Mouse (Mus musculus) limb, embryonic 13.5 days (tissue): ENCODE measurements around the gene Lrig2. TPM values are rescaled to one million over a fixed set of nuclear protein-coding genes. Genes with fewer than 3 reads are reported as not detected.

Experiments
- ATAC-seq: fragments of 200-750 bp; cut with Nextera tagmentation; 2 replicates; pipeline ENCODE4 v1.8.0; 2017; ENCODE audit warnings: low read depth, moderate number of reproducible peaks, moderate TSS enrichment; ENCODE audit not compliant: low FRiP score
- H3K27ac ChIP-seq: fragments of 300-500 bp; sonication (generic); 2 replicates; pipeline ENCODE4 v1.5.1; 2015; ENCODE audit warnings: inconsistent platforms, mild to moderate bottlenecking, moderate library complexity
- H3K27me3 ChIP-seq: fragments of 300-500 bp; sonication (generic); 2 replicates; pipeline ENCODE4 v1.6.1; 2015; ENCODE audit warnings: mild to moderate bottlenecking, inconsistent platforms
- H3K36me3 ChIP-seq: fragments of 300-500 bp; sonication (generic); 2 replicates; pipeline ENCODE4 v1.6.1; 2015; ENCODE audit warnings: inconsistent platforms, mild to moderate bottlenecking, moderate library complexity
- H3K4me1 ChIP-seq: fragments of 300-500 bp; sonication (generic); 2 replicates; pipeline ENCODE4 v1.6.1; 2015; ENCODE audit warnings: inconsistent platforms
- H3K4me2 ChIP-seq: fragments of 300-500 bp; sonication (generic); replicated peaks from 2 replicates; pipeline ENCODE4 v1.6.1; 2015; ENCODE audit warnings: inconsistent platforms, mild to moderate bottlenecking, moderate library complexity
- H3K4me3 ChIP-seq: fragments of 300-500 bp; sonication (generic); 2 replicates; pipeline ENCODE4 v1.5.1; 2015; ENCODE audit warnings: moderate library complexity, mild to moderate bottlenecking, inconsistent platforms
- H3K9ac ChIP-seq: fragments of 300-500 bp; sonication (generic); 2 replicates; pipeline ENCODE4 v1.6.1; 2015; ENCODE audit warnings: mild to moderate bottlenecking, inconsistent platforms
- H3K9me3 ChIP-seq: fragments of 300-500 bp; sonication (generic); 2 replicates; pipeline ENCODE4 v1.6.1; 2016; ENCODE audit warnings: inconsistent platforms
- WGBS: fragments of 180-500 bp; shearing (Covaris S2); methylation state at CpG from one replicate; pipeline ENCODE4 v1.1.7; 2015; 5-methylcytosine and 5-hydroxymethylcytosine counted together
- polyA plus RNA-seq: library from polyadenylated mRNA; unstranded; fragments of >200 nt; fragmentation: Nextera tagmentation; extraction: Ambion mirVana; gene quantifications from 2 replicates; pipeline ENCODE4 v1.2.1, GENCODE M21; 2015

Lrig2 gene
- polyA plus RNA-seq, 1 experiment from 2014 or later, result 21.5 TPM

DNA sequence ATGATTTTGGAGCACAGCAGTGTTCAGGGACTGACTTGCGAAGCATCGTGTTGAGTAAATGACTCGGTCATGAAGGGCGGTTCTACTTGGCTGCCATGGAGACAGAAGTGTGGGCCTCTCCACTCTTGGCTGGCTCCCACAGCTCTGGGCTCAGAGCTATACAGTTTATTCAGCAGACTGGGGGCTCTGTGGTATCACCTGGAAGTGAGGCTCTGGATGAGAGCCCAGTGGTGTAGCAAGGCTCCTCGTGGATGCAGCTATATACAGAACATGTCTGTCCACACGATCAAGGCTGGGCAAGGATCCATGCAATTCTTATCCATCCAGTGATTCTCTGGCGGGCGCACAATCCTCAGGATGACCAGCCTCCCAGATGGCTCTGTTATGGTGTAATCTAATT, 126.1 kb downstream of the Lrig2 start:
- WGBS, result 67% methylated on average over 8 of the region's 8 CpGs
- ATAC-seq, result peak; percentile 88
- no peak overlapping the region for H3K27ac ChIP-seq

DNA sequence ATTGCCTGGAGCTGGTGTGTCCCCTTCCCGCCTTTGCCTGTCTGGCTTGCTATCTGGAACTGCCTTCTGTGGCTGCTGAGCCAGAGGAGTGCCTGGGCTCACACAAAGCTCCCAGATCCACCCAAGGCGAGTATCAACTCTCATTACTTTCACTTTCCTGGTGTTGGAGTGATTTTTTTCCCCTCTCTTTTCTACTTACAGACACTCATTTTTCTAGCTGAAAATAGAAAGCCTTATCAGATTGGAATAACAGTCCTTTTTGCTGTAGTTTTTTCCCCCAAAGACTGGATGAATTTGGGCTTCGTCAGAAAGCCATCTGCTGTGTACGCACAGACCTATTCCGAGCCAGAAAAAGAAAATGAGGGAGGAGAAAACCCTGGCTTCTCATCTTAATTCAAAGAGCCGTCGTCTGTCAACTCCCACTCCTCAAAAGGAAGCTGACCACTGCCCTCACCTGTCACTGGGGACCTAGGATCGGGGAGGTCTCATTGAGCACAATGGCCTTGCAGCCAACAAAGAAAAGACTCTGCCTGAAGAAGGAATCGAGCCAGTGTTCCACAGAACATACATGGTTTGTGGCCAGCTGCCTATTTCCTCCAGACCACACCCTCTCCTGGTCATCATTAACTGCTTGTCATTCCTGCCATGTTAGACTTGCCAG, 127.9 kb downstream of the Lrig2 start:
- WGBS, result 63% methylated on average over 9 of the region's 9 CpGs
- H3K9me3 ChIP-seq, result no peaks in the 10 kb centered on the region

More for the DNA sequence above, 126.1 kb downstream of the Lrig2 start:
- Histone ChIP-seq H3K9ac (no peak overlapping the region), H3K27me3 (no peaks in the 10 kb centered on the region), H3K9me3 (no peaks in the 10 kb centered on the region), H3K4me2 (no peak overlapping the region), H3K36me3 (no peaks in the 10 kb centered on the region), H3K4me3 (no peak overlapping the region), H3K4me1 (peaks cover 13% of the 10 kb centered on the region)

DNA sequence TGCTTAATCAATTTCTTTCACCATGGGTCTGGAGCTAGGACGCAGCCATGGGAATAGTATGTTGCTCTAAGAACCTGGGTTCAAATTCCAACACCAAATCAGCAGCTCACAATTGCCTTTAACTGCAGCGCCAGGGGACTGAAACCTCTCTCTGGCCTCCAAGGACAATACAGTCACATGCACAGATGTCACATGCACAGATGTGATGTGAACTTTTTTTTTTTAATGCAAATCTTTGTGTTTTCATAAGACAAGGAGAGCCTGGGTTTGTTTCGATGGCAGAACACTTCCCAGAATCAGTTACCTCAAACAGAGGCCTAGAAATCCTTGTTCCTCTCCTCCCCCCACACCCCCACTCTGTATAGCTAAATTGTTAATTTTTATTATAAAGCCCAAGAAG, 133.5 kb downstream of the Lrig2 start:
- H3K4me2 ChIP-seq, result no peak overlapping the region
- H3K9me3 ChIP-seq, result no peaks in the 10 kb centered on the region
- WGBS, result 80% methylated on average over 3 of the region's 3 CpGs
- no peak overlapping the region for H3K9ac ChIP-seq
- H3K36me3 ChIP-seq, result no peaks in the 10 kb centered on the region
- no peak for ATAC-seq
- H3K27me3 ChIP-seq, result no peaks in the 10 kb centered on the region
- no peak overlapping the region for H3K27ac ChIP-seq
- no peaks in the 10 kb centered on the region for H3K4me1 ChIP-seq
- H3K4me3 ChIP-seq, result no peak overlapping the region

More for the DNA sequence above, 127.9 kb downstream of the Lrig2 start:
- H3K9ac ChIP-seq, result no peak overlapping the region
- H3K4me1 ChIP-seq, result 0 out of 2 replicates have a peak, but pooled peaks cover 7% of the 10 kb centered on the region
- no peaks in the 10 kb centered on the region for H3K27me3 ChIP-seq
- no peak overlapping the region for H3K4me2 ChIP-seq
- no peaks in the 10 kb centered on the region for H3K36me3 ChIP-seq
- no peak for ATAC-seq
- H3K27ac ChIP-seq, result no peak overlapping the region
- H3K4me3 ChIP-seq, result no peak overlapping the region

DNA sequence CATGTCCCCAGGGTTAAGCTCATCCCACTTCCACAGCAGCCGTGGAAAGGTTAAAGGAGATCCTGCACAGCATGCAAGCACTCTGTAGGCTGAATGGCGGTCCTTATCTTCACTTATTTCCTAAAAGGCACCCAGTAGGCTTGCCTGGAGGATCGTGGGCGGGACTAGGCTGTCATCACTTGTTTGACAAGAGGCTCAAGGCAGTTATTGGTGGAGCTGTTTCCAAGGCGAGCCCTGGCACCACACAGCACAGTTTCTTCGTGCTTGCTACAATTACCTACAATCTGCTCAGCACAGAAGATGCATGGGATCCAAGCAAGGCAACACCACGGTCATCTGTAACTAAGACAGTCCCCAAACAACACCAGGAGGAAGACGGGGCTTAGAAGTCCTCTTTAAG, 137.8 kb downstream of the Lrig2 start:
- WGBS, result 79% methylated on average over 8 of the region's 8 CpGs
- H3K9me3 ChIP-seq, result no peaks in the 10 kb centered on the region
- H3K4me3 ChIP-seq, result no peak overlapping the region
- H3K27ac ChIP-seq, result no peak overlapping the region
- no peak overlapping the region for H3K9ac ChIP-seq
- H3K27me3 ChIP-seq, result no peaks in the 10 kb centered on the region
- H3K4me2 ChIP-seq, result no peak overlapping the region
- no peaks in the 10 kb centered on the region for H3K36me3 ChIP-seq
- no peaks in the 10 kb centered on the region for H3K4me1 ChIP-seq
- ATAC-seq, result no peak

DNA sequence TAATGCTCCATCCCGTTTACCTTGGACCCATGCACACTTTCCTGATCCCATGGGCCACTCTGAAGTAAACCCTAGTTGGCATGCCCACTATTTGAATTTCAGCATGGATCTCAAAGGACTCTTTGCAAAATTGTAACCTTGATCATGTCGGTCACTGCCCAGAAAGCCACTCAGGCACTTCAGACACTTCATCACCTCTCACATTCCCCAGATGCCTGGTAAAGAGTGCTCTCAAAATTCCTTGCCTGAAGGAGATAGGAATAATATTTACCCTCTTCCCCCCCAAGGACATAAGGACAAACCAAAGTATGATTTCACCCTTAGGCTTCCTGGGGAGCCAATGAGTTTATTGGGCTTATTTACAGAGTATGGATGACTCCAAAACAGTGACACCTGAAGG, 139.3 kb downstream of the Lrig2 start:
- no peaks in the 10 kb centered on the region for H3K36me3 ChIP-seq
- no peaks in the 10 kb centered on the region; the same call in 1 of the 2 replicates for H3K4me1 ChIP-seq
- no peak for ATAC-seq
- WGBS, result 80% methylated on average over 2 of the region's 2 CpGs
- H3K9me3 ChIP-seq, result no peaks in the 10 kb centered on the region
- no peaks in the 10 kb centered on the region for H3K27me3 ChIP-seq
- no peak overlapping the region for H3K27ac ChIP-seq
- H3K4me2 ChIP-seq, result no peak overlapping the region
- H3K4me3 ChIP-seq, result no peak overlapping the region
- H3K9ac ChIP-seq, result no peak overlapping the region

DNA sequence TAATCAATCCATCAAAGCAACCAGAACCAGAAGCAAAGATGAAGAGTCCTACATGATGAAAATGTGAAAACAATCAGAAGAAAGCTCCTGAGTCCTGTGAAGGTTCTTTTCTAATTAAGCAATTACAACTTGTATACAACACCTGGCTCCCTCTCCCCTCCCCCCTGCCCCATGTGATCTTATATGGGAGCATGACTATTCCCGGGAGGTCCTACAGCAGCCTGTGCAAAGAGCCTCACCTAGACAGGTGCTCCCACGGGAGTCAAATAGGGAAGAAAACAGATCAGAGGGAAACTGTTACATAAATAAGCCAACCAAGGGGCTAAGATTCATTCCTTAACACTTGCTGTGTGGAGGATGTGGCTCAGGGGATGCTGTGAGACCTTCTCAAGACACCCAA, 143.8 kb downstream of the Lrig2 start:
- ATAC-seq, result no peak
- no peaks in the 10 kb centered on the region for H3K27me3 ChIP-seq
- H3K9ac ChIP-seq, result no peak overlapping the region
- H3K36me3 ChIP-seq, result no peaks in the 10 kb centered on the region
- no peak overlapping the region for H3K4me3 ChIP-seq
- no peak overlapping the region for H3K4me2 ChIP-seq
- H3K4me1 ChIP-seq, result no peaks in the 10 kb centered on the region; the same call in 1 of the 2 replicates
- H3K9me3 ChIP-seq, result no peaks in the 10 kb centered on the region
- WGBS, result 64% methylated on average over 2 of the region's 2 CpGs
- no peak overlapping the region for H3K27ac ChIP-seq

DNA sequence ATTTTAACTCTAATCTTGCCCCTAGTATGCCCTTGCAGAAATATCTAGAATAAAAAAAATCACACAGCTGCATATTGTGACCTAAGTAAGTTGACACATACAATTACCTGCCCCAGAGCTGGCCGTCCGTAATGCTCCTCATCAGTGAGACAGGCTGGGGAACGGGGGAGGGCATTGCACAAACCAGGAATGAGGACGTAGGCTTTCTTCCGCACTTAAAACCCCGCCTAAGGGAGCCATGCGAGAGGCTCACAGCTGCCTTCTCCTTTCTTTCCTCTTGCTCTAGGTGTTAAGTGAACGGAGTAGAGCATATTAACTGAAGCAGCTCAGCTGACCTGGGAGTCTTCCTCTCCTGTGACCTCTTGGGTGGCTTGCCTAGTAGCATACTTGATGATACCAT, 149.9 kb downstream of the Lrig2 start:
- no peak; the same call in 1 of the 2 replicates for ATAC-seq
- Histone ChIP-seq H3K4me3 (no peak overlapping the region), H3K9me3 (no peaks in the 10 kb centered on the region), H3K27me3 (no peaks in the 10 kb centered on the region), H3K27ac (no peak overlapping the region), H3K36me3 (no peaks in the 10 kb centered on the region), H3K4me1 (peaks cover 15% of the 10 kb centered on the region), H3K4me2 (no peak overlapping the region), H3K9ac (no peak overlapping the region)
- 60% methylated on average over 8 of the region's 8 CpGs for WGBS

DNA sequence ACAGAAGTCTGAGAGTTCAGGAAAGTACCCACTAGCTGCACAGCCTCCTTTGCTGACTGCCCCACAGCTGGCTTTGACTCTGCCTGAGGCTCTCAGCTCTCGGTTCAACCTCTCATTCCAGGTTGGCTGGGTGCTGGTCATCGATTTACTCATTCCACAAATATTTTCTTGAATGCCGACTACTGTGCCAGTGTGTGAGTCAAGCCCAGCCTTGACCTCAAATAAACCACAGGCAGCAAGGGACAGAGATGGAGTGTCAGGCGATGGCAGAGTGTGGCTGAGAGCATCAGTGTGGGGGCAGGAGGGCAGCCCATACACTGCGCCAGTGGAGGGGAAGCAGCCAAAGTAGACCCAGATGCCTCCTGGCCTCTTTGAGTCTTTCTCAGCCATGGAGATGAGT, 151.4 kb downstream of the Lrig2 start:
- H3K9me3 ChIP-seq, result no peaks in the 10 kb centered on the region
- ATAC-seq, result no peak
- 58% methylated on average over 5 of the region's 5 CpGs for WGBS
- no peaks in the 10 kb centered on the region for H3K36me3 ChIP-seq
- no peak overlapping the region for H3K27ac ChIP-seq
- peaks cover 15% of the 10 kb centered on the region for H3K4me1 ChIP-seq
- H3K4me2 ChIP-seq, result no peak overlapping the region
- no peak overlapping the region for H3K9ac ChIP-seq
- H3K4me3 ChIP-seq, result no peak overlapping the region
- no peaks in the 10 kb centered on the region for H3K27me3 ChIP-seq

DNA sequence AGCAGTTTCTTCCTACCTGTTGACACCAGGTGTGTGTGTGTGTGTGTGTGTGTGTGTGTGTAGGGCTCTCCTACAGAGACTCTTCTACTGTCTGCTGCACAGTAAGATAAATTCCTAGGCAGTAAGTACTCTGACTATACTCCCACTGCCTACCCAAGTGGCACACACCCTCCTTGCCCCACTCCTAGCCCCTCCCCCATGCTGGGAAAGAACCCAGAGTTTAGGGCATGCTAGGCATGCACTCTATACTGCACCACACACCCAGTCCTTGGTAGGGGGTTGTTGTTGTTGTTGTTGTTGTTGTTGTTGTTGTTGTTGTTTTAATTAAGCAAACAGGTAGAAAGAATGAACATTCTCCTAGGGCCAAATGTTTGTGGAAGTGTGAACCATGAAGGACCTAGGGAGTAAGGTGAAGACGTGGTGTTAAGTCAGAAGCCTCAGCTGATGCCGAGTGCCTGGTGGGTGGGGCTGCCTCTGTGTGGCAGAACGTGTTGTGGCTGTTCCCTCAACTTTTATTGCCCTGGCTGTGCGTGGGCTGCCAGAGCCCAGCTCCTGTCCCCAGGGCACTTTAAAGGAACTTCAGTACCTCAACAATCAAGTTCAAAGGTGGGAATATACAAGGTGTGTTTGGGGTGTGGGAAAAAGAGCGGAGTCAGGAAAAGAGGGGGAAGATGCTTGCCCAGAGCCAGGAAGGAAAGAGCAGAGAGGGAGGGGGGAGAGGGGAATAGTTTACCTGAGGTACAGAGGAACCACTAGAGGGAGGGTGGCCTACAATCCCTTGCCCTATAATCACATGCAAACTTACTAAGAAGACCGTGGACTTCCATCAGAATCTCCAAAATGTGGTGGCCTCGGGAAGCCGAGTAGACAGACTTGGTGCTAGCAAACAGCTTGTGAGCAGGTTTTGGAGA, 152.2 kb downstream of the Lrig2 start:
- Histone ChIP-seq H3K36me3 (no peaks in the 10 kb centered on the region), H3K9ac (no peak overlapping the region), H3K9me3 (no peaks in the 10 kb centered on the region), H3K27me3 (no peaks in the 10 kb centered on the region), H3K4me3 (no peak overlapping the region), H3K4me1 (peaks cover 15% of the 10 kb centered on the region), H3K27ac (no peak overlapping the region), H3K4me2 (peak overlapping the region; percentile 14; the same call in 1 of the 2 replicates)
- 20% methylated on average over 8 of the region's 8 CpGs for WGBS
- ATAC-seq, result peak; percentile 59; the same call in 1 of the 2 replicates

DNA sequence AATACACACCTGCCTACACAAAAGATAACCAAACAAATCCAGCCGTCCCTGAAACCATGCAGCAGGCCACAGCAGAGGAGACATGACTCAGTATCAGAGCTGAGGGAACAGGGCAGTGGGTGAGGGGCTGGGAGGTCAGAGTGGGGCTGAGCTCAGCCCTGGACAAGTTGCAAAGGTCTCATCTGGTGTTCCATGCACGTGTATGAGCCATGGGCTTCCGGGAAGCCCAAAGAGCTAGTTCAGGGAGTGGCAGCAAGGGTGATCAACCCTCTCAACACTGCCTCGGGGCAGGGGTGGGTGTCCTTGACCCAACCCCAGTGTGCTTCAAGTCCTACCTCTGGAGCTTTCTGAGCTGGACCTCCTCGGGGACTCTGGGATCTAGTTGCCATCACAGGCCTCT, 153.0 kb downstream of the Lrig2 start:
- H3K36me3 ChIP-seq, result no peaks in the 10 kb centered on the region
- H3K9me3 ChIP-seq, result no peaks in the 10 kb centered on the region
- no peak overlapping the region for H3K27ac ChIP-seq
- no peaks in the 10 kb centered on the region for H3K27me3 ChIP-seq
- 81% methylated on average over 5 of the region's 5 CpGs for WGBS
- H3K4me1 ChIP-seq, result peaks cover 18% of the 10 kb centered on the region
- ATAC-seq, result no peak
- no peak overlapping the region for H3K9ac ChIP-seq
- no peak overlapping the region for H3K4me2 ChIP-seq
- no peak overlapping the region for H3K4me3 ChIP-seq

DNA sequence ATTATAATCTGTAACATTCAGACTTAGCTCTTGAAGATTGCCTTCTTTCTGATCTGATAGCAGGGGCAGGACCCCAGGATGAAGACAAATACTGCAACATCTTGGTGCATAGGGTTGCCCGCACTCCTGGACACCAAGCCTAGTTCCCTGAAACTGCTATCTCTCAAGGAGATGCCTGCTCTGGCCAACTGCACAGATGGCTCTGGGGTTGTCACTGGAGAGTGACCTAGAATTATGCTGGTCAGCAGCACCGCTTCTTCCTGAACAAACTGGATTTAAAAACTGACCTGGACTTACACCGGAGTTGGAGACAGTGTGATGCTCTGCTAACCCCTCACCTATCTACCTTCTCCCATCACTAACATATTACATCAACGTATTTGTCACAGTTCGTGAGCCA, 155.6 kb downstream of the Lrig2 start:
- no peak overlapping the region for H3K4me3 ChIP-seq
- no peak overlapping the region for H3K4me2 ChIP-seq
- no peak overlapping the region for H3K9ac ChIP-seq
- no peak for ATAC-seq
- H3K27me3 ChIP-seq, result no peaks in the 10 kb centered on the region
- peaks cover 32% of the 10 kb centered on the region for H3K4me1 ChIP-seq
- H3K9me3 ChIP-seq, result no peaks in the 10 kb centered on the region
- H3K27ac ChIP-seq, result no peak overlapping the region
- 93% methylated on average over 5 of the region's 5 CpGs for WGBS
- H3K36me3 ChIP-seq, result no peaks in the 10 kb centered on the region

DNA sequence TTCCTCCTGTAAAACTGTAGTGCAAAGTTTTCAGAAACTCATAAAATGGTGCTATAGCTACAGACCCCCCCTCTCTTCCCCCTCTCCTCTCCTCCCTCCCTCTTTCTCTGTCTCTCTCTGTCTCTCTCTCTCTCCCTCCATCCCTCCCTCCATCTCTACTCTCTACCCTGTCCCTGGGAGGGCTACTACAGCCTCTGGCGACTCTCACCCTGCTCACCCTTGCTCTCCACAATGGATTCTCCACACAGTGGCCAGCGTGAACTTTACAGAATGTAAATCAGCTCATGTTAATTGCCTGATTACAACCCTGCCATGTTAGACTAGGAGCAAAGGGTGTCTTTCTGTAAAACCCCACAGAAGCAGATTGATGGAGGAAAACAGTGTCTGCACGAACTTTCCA, 157.8 kb downstream of the Lrig2 start:
- Histone ChIP-seq H3K9me3 (no peaks in the 10 kb centered on the region), H3K4me2 (no peak overlapping the region), H3K9ac (no peak overlapping the region), H3K4me1 (peaks cover 37% of the 10 kb centered on the region), H3K4me3 (no peak overlapping the region), H3K36me3 (no peaks in the 10 kb centered on the region), H3K27ac (no peak overlapping the region), H3K27me3 (no peaks in the 10 kb centered on the region)
- no peak for ATAC-seq
- WGBS, result 20% methylated on average over 3 of the region's 3 CpGs
